Mouse (Mus musculus): ENCODE results near the gene Asic2. TPM values are rescaled to one million over a fixed set of nuclear protein-coding genes. Genes with fewer than 3 reads are reported as not detected.

Asic2 gene
- polyA plus RNA-seq, 1 experiment from 2014 or later: 1.6 TPM

DNA sequence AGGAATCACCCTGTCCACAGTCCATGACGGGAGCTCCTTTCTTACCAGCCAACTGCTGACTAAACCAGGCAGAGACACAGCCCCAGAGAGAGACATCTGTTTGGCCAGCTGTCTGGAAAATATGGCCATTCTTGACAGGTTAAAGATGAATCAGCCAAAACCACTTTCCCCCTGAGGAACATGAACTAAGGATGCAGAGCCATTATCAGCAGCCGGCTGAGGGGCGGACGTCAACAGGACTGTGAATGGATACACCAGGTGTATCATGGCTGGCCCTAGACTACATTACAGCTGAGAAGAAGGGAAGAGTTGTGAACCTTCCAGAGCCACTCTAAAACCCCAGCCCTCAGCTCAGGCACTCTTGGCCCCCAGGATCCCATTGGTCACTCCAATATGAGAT, 550.2 kb downstream of the Asic2 start:
- Histone ChIP-seq H3K9ac (ENCODE audit: low read length) (no peak overlapping the region), H3K4me1 (ENCODE audit: control insufficient read depth, insufficient read depth, low read length) (no peaks in the 10 kb centered on the region), H3K4me3 (ENCODE audit: low read depth, low read length) (no peak overlapping the region), H3K27ac (ENCODE audit: low read depth, low read length) (no peak overlapping the region), H3K4me2 (no peak overlapping the region), H3K9me3 (ENCODE audit: control insufficient read depth, low read length) (no peaks in the 10 kb centered on the region), H3K27me3 (ENCODE audit: control insufficient read depth, insufficient read depth, low read length) (no peaks in the 10 kb centered on the region), H3K36me3 (ENCODE audit: control insufficient read depth, insufficient read depth, low read length) (no peaks in the 10 kb centered on the region)
- WGBS: 95% methylated on average over 4 of the region's 4 CpGs
- DNase-seq (ENCODE audit: low spot score, missing footprints) (no peak), ATAC-seq (ENCODE audit: low FRiP score) (no peak)

DNA sequence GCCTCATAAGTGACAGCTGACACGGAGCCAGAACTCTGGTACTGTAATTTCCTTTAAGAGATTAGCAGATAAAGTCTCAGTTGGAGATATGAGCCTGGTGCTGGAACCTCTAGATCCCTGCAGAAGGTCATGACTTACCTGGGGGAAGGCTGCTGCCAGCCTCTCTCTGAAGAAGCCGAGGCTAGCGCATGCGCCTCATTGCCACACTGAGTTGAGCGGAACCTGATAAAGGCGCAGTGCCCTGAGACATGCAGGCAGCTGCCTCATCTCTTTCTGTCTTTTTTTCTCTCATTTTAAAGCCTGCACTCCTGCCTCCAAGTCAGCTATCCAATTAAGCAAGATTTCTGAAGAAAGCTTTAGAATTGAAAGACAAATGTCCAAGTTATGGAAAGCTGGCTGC, 551.9 kb downstream of the Asic2 start:
- H3K27me3 ChIP-seq (ENCODE audit: control insufficient read depth, insufficient read depth, low read length): no peaks in the 10 kb centered on the region
- no peaks in the 10 kb centered on the region for H3K36me3 ChIP-seq (ENCODE audit: control insufficient read depth, insufficient read depth, low read length)
- ATAC-seq (ENCODE audit: low FRiP score) (no peak), DNase-seq (ENCODE audit: low spot score, missing footprints) (no peak)
- no peaks in the 10 kb centered on the region for H3K4me1 ChIP-seq (ENCODE audit: control insufficient read depth, insufficient read depth, low read length)
- H3K9ac ChIP-seq (ENCODE audit: low read length): no peak overlapping the region
- H3K9me3 ChIP-seq (ENCODE audit: control insufficient read depth, low read length): no peaks in the 10 kb centered on the region
- no peak overlapping the region for H3K27ac ChIP-seq (ENCODE audit: low read depth, low read length)
- whole genome bisulfite sequencing: 87% methylated on average over 6 of the region's 6 CpGs
- H3K4me2 ChIP-seq: no peak overlapping the region
- no peak overlapping the region for H3K4me3 ChIP-seq (ENCODE audit: low read depth, low read length)

GRCm38 (mm10) chr11:81414596-81414995, 553.7 kb downstream of the Asic2 start:
- 86% methylated on average over 2 of the region's 2 CpGs for WGBS
- ATAC-seq (ENCODE audit: low FRiP score): no peak

DNA sequence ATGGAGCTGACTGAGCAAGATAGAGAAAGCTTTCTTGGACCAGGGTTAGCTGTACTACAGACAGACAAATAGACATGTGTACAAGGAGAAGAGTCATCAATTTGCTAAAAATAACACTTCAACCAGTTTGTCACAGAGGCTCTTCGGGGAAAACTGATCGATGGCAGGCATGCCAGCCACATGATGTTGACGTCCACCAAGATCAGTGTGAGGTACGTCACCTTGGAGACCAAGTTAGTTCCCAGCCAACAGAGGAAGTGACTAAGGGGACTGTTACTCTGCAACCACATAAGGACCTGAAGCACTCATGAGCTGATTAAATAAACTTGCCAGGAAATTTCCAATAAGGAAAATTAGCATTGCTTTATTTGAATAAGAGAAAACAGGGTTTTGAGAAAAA, 557.0 kb downstream of the Asic2 start:
- H3K36me3 ChIP-seq (ENCODE audit: control insufficient read depth, insufficient read depth, low read length): no peaks in the 10 kb centered on the region
- H3K27me3 ChIP-seq (ENCODE audit: control insufficient read depth, insufficient read depth, low read length): no peaks in the 10 kb centered on the region
- ATAC-seq (ENCODE audit: low FRiP score): no peak
- H3K9me3 ChIP-seq (ENCODE audit: control insufficient read depth, low read length): no peaks in the 10 kb centered on the region
- H3K4me3 ChIP-seq (ENCODE audit: low read depth, low read length): no peak overlapping the region
- no peak overlapping the region for H3K4me2 ChIP-seq
- H3K4me1 ChIP-seq (ENCODE audit: control insufficient read depth, insufficient read depth, low read length): no peaks in the 10 kb centered on the region
- no peak overlapping the region for H3K27ac ChIP-seq (ENCODE audit: low read depth, low read length)
- 80% methylated on average over 4 of the region's 4 CpGs for WGBS
- no peak overlapping the region for H3K9ac ChIP-seq (ENCODE audit: low read length)
- DNase-seq (ENCODE audit: low spot score, missing footprints): no peak

More at GRCm38 (mm10) chr11:81414596-81414995, 553.7 kb downstream of the Asic2 start:
- Histone ChIP-seq H3K27me3 (ENCODE audit: control insufficient read depth, insufficient read depth, low read length) (no peaks in the 10 kb centered on the region), H3K4me1 (ENCODE audit: control insufficient read depth, insufficient read depth, low read length) (no peaks in the 10 kb centered on the region), H3K4me3 (ENCODE audit: low read depth, low read length) (no peak overlapping the region), H3K4me2 (no peak overlapping the region), H3K36me3 (ENCODE audit: control insufficient read depth, insufficient read depth, low read length) (no peaks in the 10 kb centered on the region), H3K9me3 (ENCODE audit: control insufficient read depth, low read length) (no peaks in the 10 kb centered on the region), H3K27ac (ENCODE audit: low read depth, low read length) (no peak overlapping the region), H3K9ac (ENCODE audit: low read length) (no peak overlapping the region)
- DNase-seq (ENCODE audit: low spot score, missing footprints): no peak

- no peak overlapping the region for H3K27ac ChIP-seq (ENCODE audit: low read depth, low read length)
- H3K9me3 ChIP-seq (ENCODE audit: control insufficient read depth, low read length): no peaks in the 10 kb centered on the region
- H3K4me3 ChIP-seq (ENCODE audit: low read depth, low read length): no peak overlapping the region
- WGBS: 96% methylated on average over 2 of the region's 2 CpGs
- H3K9ac ChIP-seq (ENCODE audit: low read length): no peak overlapping the region
- no peaks in the 10 kb centered on the region for H3K36me3 ChIP-seq (ENCODE audit: control insufficient read depth, insufficient read depth, low read length)
- H3K4me2 ChIP-seq: no peak overlapping the region
- DNase-seq (ENCODE audit: low spot score, missing footprints) (peak; percentile 6), ATAC-seq (ENCODE audit: low FRiP score) (no peak)
- no peaks in the 10 kb centered on the region for H3K4me1 ChIP-seq (ENCODE audit: control insufficient read depth, insufficient read depth, low read length)
- H3K27me3 ChIP-seq (ENCODE audit: control insufficient read depth, insufficient read depth, low read length): no peaks in the 10 kb centered on the region
Observed at GRCm38 (mm10) chr11:81405951-81406350, 562.3 kb downstream of the Asic2 start.

GRCm38 (mm10) chr11:81402263-81402662, 566.0 kb downstream of the Asic2 start:
- H3K27me3 ChIP-seq (ENCODE audit: control insufficient read depth, insufficient read depth, low read length): no peaks in the 10 kb centered on the region
- no peak overlapping the region for H3K4me2 ChIP-seq
- no peak overlapping the region for H3K9ac ChIP-seq (ENCODE audit: low read length)
- H3K27ac ChIP-seq (ENCODE audit: low read depth, low read length): no peak overlapping the region
- no peak for ATAC-seq (ENCODE audit: low FRiP score)
- H3K36me3 ChIP-seq (ENCODE audit: control insufficient read depth, insufficient read depth, low read length): no peaks in the 10 kb centered on the region
- 87% methylated on average over 8 of the region's 8 CpGs for WGBS
- H3K4me1 ChIP-seq (ENCODE audit: control insufficient read depth, insufficient read depth, low read length): no peaks in the 10 kb centered on the region
- no peaks in the 10 kb centered on the region for H3K9me3 ChIP-seq (ENCODE audit: control insufficient read depth, low read length)
- DNase-seq (ENCODE audit: low spot score, missing footprints): no peak
- H3K4me3 ChIP-seq (ENCODE audit: low read depth, low read length): no peak overlapping the region

- Histone ChIP-seq H3K36me3 (ENCODE audit: control insufficient read depth, insufficient read depth, low read length) (no peaks in the 10 kb centered on the region), H3K27me3 (ENCODE audit: control insufficient read depth, insufficient read depth, low read length) (no peaks in the 10 kb centered on the region), H3K4me3 (ENCODE audit: low read depth, low read length) (no peak overlapping the region), H3K4me2 (no peak overlapping the region), H3K9ac (ENCODE audit: low read length) (no peak overlapping the region), H3K27ac (ENCODE audit: low read depth, low read length) (no peak overlapping the region), H3K9me3 (ENCODE audit: control insufficient read depth, low read length) (no peaks in the 10 kb centered on the region), H3K4me1 (ENCODE audit: control insufficient read depth, insufficient read depth, low read length) (no peaks in the 10 kb centered on the region)
- 68% methylated on average over 9 of the region's 9 CpGs for WGBS
- ATAC-seq (ENCODE audit: low FRiP score): no peak
- peak; percentile 44 for DNase-seq (ENCODE audit: low spot score, missing footprints)
Observed at GRCm38 (mm10) chr11:81392855-81393254, 575.4 kb downstream of the Asic2 start.

DNA sequence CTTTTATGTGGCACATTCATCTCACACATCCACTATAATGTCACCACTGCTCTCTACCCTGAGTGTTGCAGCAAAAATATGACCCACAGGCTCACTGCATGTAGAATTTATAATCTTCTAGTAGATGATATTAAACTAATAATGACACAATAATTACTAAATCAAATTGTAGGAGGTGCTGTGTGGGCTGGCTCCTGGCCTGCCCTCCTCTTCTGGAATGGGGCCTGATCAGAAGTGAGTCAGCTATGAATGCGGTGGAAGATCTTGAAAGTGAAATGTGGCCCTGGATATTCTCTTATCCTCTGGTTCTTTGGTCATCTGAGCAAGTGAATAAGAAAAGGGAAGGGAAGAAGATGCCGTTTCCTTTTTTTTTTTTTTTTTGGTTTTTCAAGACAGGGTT, 582.1 kb downstream of the Asic2 start:
- Histone ChIP-seq H3K4me1 (ENCODE audit: control insufficient read depth, insufficient read depth, low read length) (no peaks in the 10 kb centered on the region), H3K9me3 (ENCODE audit: control insufficient read depth, low read length) (no peaks in the 10 kb centered on the region), H3K27ac (ENCODE audit: low read depth, low read length) (no peak overlapping the region), H3K36me3 (ENCODE audit: control insufficient read depth, insufficient read depth, low read length) (no peaks in the 10 kb centered on the region), H3K27me3 (ENCODE audit: control insufficient read depth, insufficient read depth, low read length) (no peaks in the 10 kb centered on the region), H3K4me2 (no peak overlapping the region), H3K4me3 (ENCODE audit: low read depth, low read length) (no peak overlapping the region), H3K9ac (ENCODE audit: low read length) (no peak overlapping the region)
- 88% methylated on average over 2 of the region's 2 CpGs for WGBS
- DNase-seq (ENCODE audit: low spot score, missing footprints) (peak; percentile 69), ATAC-seq (ENCODE audit: low FRiP score) (no peak)

GRCm38 (mm10) chr11:81385547-81385946, 582.7 kb downstream of the Asic2 start:
- H3K4me3 ChIP-seq (ENCODE audit: low read depth, low read length): no peak overlapping the region
- no peak for DNase-seq (ENCODE audit: low spot score, missing footprints)
- no peaks in the 10 kb centered on the region for H3K4me1 ChIP-seq (ENCODE audit: control insufficient read depth, insufficient read depth, low read length)
- no peaks in the 10 kb centered on the region for H3K36me3 ChIP-seq (ENCODE audit: control insufficient read depth, insufficient read depth, low read length)
- H3K4me2 ChIP-seq: no peak overlapping the region
- ATAC-seq (ENCODE audit: low FRiP score): no peak
- no peak overlapping the region for H3K9ac ChIP-seq (ENCODE audit: low read length)
- no peaks in the 10 kb centered on the region for H3K9me3 ChIP-seq (ENCODE audit: control insufficient read depth, low read length)
- H3K27me3 ChIP-seq (ENCODE audit: control insufficient read depth, insufficient read depth, low read length): no peaks in the 10 kb centered on the region
- no peak overlapping the region for H3K27ac ChIP-seq (ENCODE audit: low read depth, low read length)

- no peaks in the 10 kb centered on the region for H3K36me3 ChIP-seq (ENCODE audit: control insufficient read depth, insufficient read depth, low read length)
- ATAC-seq (ENCODE audit: low FRiP score) (no peak), DNase-seq (ENCODE audit: low spot score, missing footprints) (peak; percentile 98)
- H3K9me3 ChIP-seq (ENCODE audit: control insufficient read depth, low read length): no peaks in the 10 kb centered on the region
- H3K4me3 ChIP-seq (ENCODE audit: low read depth, low read length): no peak overlapping the region
- no peak overlapping the region for H3K4me2 ChIP-seq
- H3K27me3 ChIP-seq (ENCODE audit: control insufficient read depth, insufficient read depth, low read length): no peaks in the 10 kb centered on the region
- H3K4me1 ChIP-seq (ENCODE audit: control insufficient read depth, insufficient read depth, low read length): peaks cover 7% of the 10 kb centered on the region; the same call in 1 of the 2 replicates
- no peak overlapping the region for H3K27ac ChIP-seq (ENCODE audit: low read depth, low read length)
- H3K9ac ChIP-seq (ENCODE audit: low read length): no peak overlapping the region
Observed at GRCm38 (mm10) chr11:81374841-81375240, 593.4 kb downstream of the Asic2 start.
